Mouse (Mus musculus): ENCODE results near the gene AI464131. TPM values are rescaled to one million over a fixed set of nuclear protein-coding genes. Genes with fewer than 3 reads are reported as not detected.

AI464131 gene
- polyA plus RNA-seq, 1 experiment from 2014 or later = 13.7 TPM

- Histone ChIP-seq H3K4me3 (ENCODE audit: low read depth, low read length) (no peak overlapping the region), H3K27ac (replicated peaks; ENCODE audit: low read depth, low read length) (no peak overlapping the region), H3K9ac (ENCODE audit: low read depth, low read length) (no peak overlapping the region), H3K4me1 (ENCODE audit: control insufficient read depth, insufficient read depth, low read length) (no peaks in the 10 kb centered on the region), H3K27me3 (replicated peaks; ENCODE audit: control insufficient read depth, insufficient read depth, low read length) (0 out of 2 replicates have a peak, but pooled peaks cover 3% of the 10 kb centered on the region), H3K4me2 (ENCODE audit: low read depth, low read length) (no peak overlapping the region), H3K9me3 (ENCODE audit: control insufficient read depth, low read length) (no peaks in the 10 kb centered on the region), H3K36me3 (ENCODE audit: control insufficient read depth, insufficient read depth, low read length) (no peaks in the 10 kb centered on the region)
- ATAC-seq (ENCODE audit: low read depth) (no peak), DNase-seq (ENCODE audit: low spot score) (no peak)
- WGBS = 66% methylated on average over 7 of the region's 7 CpGs
Observed at GRCm38 (mm10) chr4:41526553-41526952, 23.7 kb upstream of the AI464131 start.

GRCm38 (mm10) chr4:41524829-41525228 lies 22.0 kb upstream of the AI464131 start:
- Histone ChIP-seq H3K36me3 (ENCODE audit: control insufficient read depth, insufficient read depth, low read length) (no peaks in the 10 kb centered on the region), H3K9ac (ENCODE audit: low read depth, low read length) (no peak overlapping the region), H3K4me3 (ENCODE audit: low read depth, low read length) (no peak overlapping the region), H3K4me1 (ENCODE audit: control insufficient read depth, insufficient read depth, low read length) (no peaks in the 10 kb centered on the region), H3K27me3 (replicated peaks; ENCODE audit: control insufficient read depth, insufficient read depth, low read length) (peaks cover 6% of the 10 kb centered on the region; the same call in 1 of the 2 replicates), H3K4me2 (ENCODE audit: low read depth, low read length) (no peak overlapping the region), H3K27ac (replicated peaks; ENCODE audit: low read depth, low read length) (no peak overlapping the region), H3K9me3 (ENCODE audit: control insufficient read depth, low read length) (no peaks in the 10 kb centered on the region)
- DNase-seq (ENCODE audit: low spot score) (no peak), ATAC-seq (ENCODE audit: low read depth) (no peak)
- 73% methylated on average over 9 of the region's 9 CpGs for WGBS

GRCm38 (mm10) chr4:41523839-41524238 lies 21.0 kb upstream of the AI464131 start:
- Histone ChIP-seq H3K4me3 (ENCODE audit: low read depth, low read length) (no peak overlapping the region), H3K36me3 (ENCODE audit: control insufficient read depth, insufficient read depth, low read length) (no peaks in the 10 kb centered on the region), H3K4me2 (ENCODE audit: low read depth, low read length) (no peak overlapping the region), H3K27me3 (replicated peaks; ENCODE audit: control insufficient read depth, insufficient read depth, low read length) (peaks cover 8% of the 10 kb centered on the region; the same call in 1 of the 2 replicates), H3K9ac (ENCODE audit: low read depth, low read length) (no peak overlapping the region), H3K4me1 (ENCODE audit: control insufficient read depth, insufficient read depth, low read length) (no peaks in the 10 kb centered on the region), H3K27ac (replicated peaks; ENCODE audit: low read depth, low read length) (no peak overlapping the region), H3K9me3 (ENCODE audit: control insufficient read depth, low read length) (no peaks in the 10 kb centered on the region)
- no peak for DNase-seq (ENCODE audit: low spot score)
- ATAC-seq (ENCODE audit: low read depth) = no peak
- WGBS = 65% methylated on average over 7 of the region's 7 CpGs

GRCm38 (mm10) chr4:41522788-41523187 lies 19.9 kb upstream of the AI464131 start:
- Histone ChIP-seq H3K9me3 (ENCODE audit: control insufficient read depth, low read length) (no peaks in the 10 kb centered on the region), H3K4me3 (ENCODE audit: low read depth, low read length) (no peak overlapping the region), H3K9ac (ENCODE audit: low read depth, low read length) (no peak overlapping the region), H3K36me3 (ENCODE audit: control insufficient read depth, insufficient read depth, low read length) (no peaks in the 10 kb centered on the region), H3K27ac (replicated peaks; ENCODE audit: low read depth, low read length) (no peak overlapping the region), H3K27me3 (replicated peaks; ENCODE audit: control insufficient read depth, insufficient read depth, low read length) (peaks cover 8% of the 10 kb centered on the region; the same call in 1 of the 2 replicates), H3K4me2 (ENCODE audit: low read depth, low read length) (no peak overlapping the region), H3K4me1 (ENCODE audit: control insufficient read depth, insufficient read depth, low read length) (no peaks in the 10 kb centered on the region)
- ATAC-seq (ENCODE audit: low read depth) (no peak), DNase-seq (ENCODE audit: low spot score) (no peak)
- 41% methylated on average over 5 of the region's 5 CpGs for WGBS

- Histone ChIP-seq H3K36me3 (ENCODE audit: control insufficient read depth, insufficient read depth, low read length) (no peaks in the 10 kb centered on the region), H3K9ac (ENCODE audit: low read depth, low read length) (no peak overlapping the region), H3K27me3 (replicated peaks; ENCODE audit: control insufficient read depth, insufficient read depth, low read length) (peaks cover 8% of the 10 kb centered on the region; the same call in 1 of the 2 replicates), H3K9me3 (ENCODE audit: control insufficient read depth, low read length) (no peaks in the 10 kb centered on the region), H3K27ac (replicated peaks; ENCODE audit: low read depth, low read length) (no peak overlapping the region), H3K4me1 (ENCODE audit: control insufficient read depth, insufficient read depth, low read length) (no peaks in the 10 kb centered on the region), H3K4me3 (ENCODE audit: low read depth, low read length) (no peak overlapping the region), H3K4me2 (ENCODE audit: low read depth, low read length) (no peak overlapping the region)
- no peak for ATAC-seq (ENCODE audit: low read depth)
- no peak for DNase-seq (ENCODE audit: low spot score)
- 90% methylated on average over 6 of the region's 6 CpGs for WGBS
Observed at GRCm38 (mm10) chr4:41522136-41522535, 19.3 kb upstream of the AI464131 start.

- no peak overlapping the region for H3K9ac ChIP-seq (ENCODE audit: low read depth, low read length)
- H3K36me3 ChIP-seq (ENCODE audit: control insufficient read depth, insufficient read depth, low read length) = no peaks in the 10 kb centered on the region
- ATAC-seq (ENCODE audit: low read depth) = no peak
- peaks cover 8% of the 10 kb centered on the region; the same call in 1 of the 2 replicates for H3K27me3 ChIP-seq (replicated peaks; ENCODE audit: control insufficient read depth, insufficient read depth, low read length)
- no peak overlapping the region for H3K27ac ChIP-seq (replicated peaks; ENCODE audit: low read depth, low read length)
- H3K9me3 ChIP-seq (ENCODE audit: control insufficient read depth, low read length) = no peaks in the 10 kb centered on the region
- no peak overlapping the region for H3K4me3 ChIP-seq (ENCODE audit: low read depth, low read length)
- DNase-seq (ENCODE audit: low spot score) = no peak
- 36% methylated on average over 14 of the region's 14 CpGs for WGBS
- no peak overlapping the region for H3K4me2 ChIP-seq (ENCODE audit: low read depth, low read length)
- H3K4me1 ChIP-seq (ENCODE audit: control insufficient read depth, insufficient read depth, low read length) = no peaks in the 10 kb centered on the region
Observed at GRCm38 (mm10) chr4:41520641-41521040, 17.8 kb upstream of the AI464131 start.

- Histone ChIP-seq H3K27me3 (replicated peaks; ENCODE audit: control insufficient read depth, insufficient read depth, low read length) (peaks cover 5% of the 10 kb centered on the region; the same call in 1 of the 2 replicates), H3K27ac (replicated peaks; ENCODE audit: low read depth, low read length) (no peak overlapping the region), H3K9ac (ENCODE audit: low read depth, low read length) (no peak overlapping the region), H3K9me3 (ENCODE audit: control insufficient read depth, low read length) (no peaks in the 10 kb centered on the region), H3K36me3 (ENCODE audit: control insufficient read depth, insufficient read depth, low read length) (no peaks in the 10 kb centered on the region), H3K4me3 (ENCODE audit: low read depth, low read length) (no peak overlapping the region), H3K4me1 (ENCODE audit: control insufficient read depth, insufficient read depth, low read length) (0 out of 2 replicates have a peak, but pooled peaks cover 2% of the 10 kb centered on the region), H3K4me2 (ENCODE audit: low read depth, low read length) (no peak overlapping the region)
- ATAC-seq (ENCODE audit: low read depth) (no peak), DNase-seq (ENCODE audit: low spot score) (no peak)
- WGBS = 97% methylated on average over 5 of the region's 5 CpGs
Observed at GRCm38 (mm10) chr4:41519195-41519594, 16.3 kb upstream of the AI464131 start.

- no peak overlapping the region for H3K4me2 ChIP-seq (ENCODE audit: low read depth, low read length)
- ATAC-seq (ENCODE audit: low read depth) (no peak), DNase-seq (ENCODE audit: low spot score) (no peak)
- H3K9me3 ChIP-seq (ENCODE audit: control insufficient read depth, low read length) = no peaks in the 10 kb centered on the region
- no peaks in the 10 kb centered on the region for H3K36me3 ChIP-seq (ENCODE audit: control insufficient read depth, insufficient read depth, low read length)
- H3K4me1 ChIP-seq (ENCODE audit: control insufficient read depth, insufficient read depth, low read length) = 0 out of 2 replicates have a peak, but pooled peaks cover 7% of the 10 kb centered on the region
- WGBS = 67% methylated on average over 7 of the region's 7 CpGs
- no peak overlapping the region for H3K4me3 ChIP-seq (ENCODE audit: low read depth, low read length)
- H3K27me3 ChIP-seq (replicated peaks; ENCODE audit: control insufficient read depth, insufficient read depth, low read length) = peaks cover 5% of the 10 kb centered on the region; the same call in 1 of the 2 replicates
- no peak overlapping the region for H3K9ac ChIP-seq (ENCODE audit: low read depth, low read length)
- H3K27ac ChIP-seq (replicated peaks; ENCODE audit: low read depth, low read length) = no peak overlapping the region
Observed at GRCm38 (mm10) chr4:41518349-41518748, 15.5 kb upstream of the AI464131 start.

- H3K9me3 ChIP-seq (ENCODE audit: control insufficient read depth, low read length) = no peaks in the 10 kb centered on the region
- peaks cover 5% of the 10 kb centered on the region; the same call in 1 of the 2 replicates for H3K27me3 ChIP-seq (replicated peaks; ENCODE audit: control insufficient read depth, insufficient read depth, low read length)
- 83% methylated on average over 2 of the region's 2 CpGs for WGBS
- H3K27ac ChIP-seq (replicated peaks; ENCODE audit: low read depth, low read length) = no peak within 1 kb of the TSS
- DNase-seq (ENCODE audit: low spot score) = no peak
- H3K4me1 ChIP-seq (ENCODE audit: control insufficient read depth, insufficient read depth, low read length) = 0 out of 2 replicates have a peak, but pooled peaks cover 9% of the 10 kb centered on the region
- H3K4me2 ChIP-seq (ENCODE audit: low read depth, low read length) = no peak within 1 kb of the TSS
- no peak within 1 kb of the TSS for H3K9ac ChIP-seq (ENCODE audit: low read depth, low read length)
- no peak within 1 kb of the TSS for H3K4me3 ChIP-seq (ENCODE audit: low read depth, low read length)
- ATAC-seq (ENCODE audit: low read depth) = no peak
- H3K36me3 ChIP-seq (ENCODE audit: control insufficient read depth, insufficient read depth, low read length) = no peaks in the 10 kb centered on the region
Observed at GRCm38 (mm10) chr4:41517233-41517632, 14.4 kb upstream of the AI464131 start, which contains the start of gene 1110017D15Rik. Gene 1110017D15Rik (minus strand): TSS chr4:41517333.

Data from embryonic facial prominence, embryonic 14.5 days (tissue).